Mouse (Mus musculus) limb, embryonic 12.5 days (tissue): Measurements from ENCODE around the gene B020031M17Rik. TPM values are rescaled to one million over a fixed set of nuclear protein-coding genes. Genes with fewer than 3 reads are reported as not detected.
"Not testable (repeated sequence)": the region's sequence is repeated elsewhere in the genome, so short reads cannot be mapped to it uniquely, and the experiment has no call there.

Experiments used
- ATAC-seq: fragments of 200-750 bp; cut with Nextera tagmentation; 2 replicates; pipeline ENCODE4 v1.8.0; 2017; ENCODE audit warnings: low read depth, moderate TSS enrichment; ENCODE audit not compliant: insufficient number of reproducible peaks, insufficient read depth, low FRiP score, low TSS enrichment
- H3K27ac ChIP-seq: fragments of 300-500 bp; sonication (generic); 2 replicates; pipeline ENCODE4 v1.5.1; 2016; ENCODE audit warnings: mild to moderate bottlenecking, moderate library complexity
- H3K27me3 ChIP-seq: fragments of 300-500 bp; sonication (generic); 2 replicates; pipeline ENCODE4 v1.6.1; 2016; ENCODE audit warnings: mild to moderate bottlenecking, moderate library complexity
- H3K36me3 ChIP-seq: fragments of 300-500 bp; sonication (generic); 2 replicates; pipeline ENCODE4 v1.6.1; 2016; ENCODE audit warnings: mild to moderate bottlenecking, moderate library complexity
- H3K4me1 ChIP-seq: fragments of 300-500 bp; sonication (generic); replicated peaks from 2 replicates; pipeline ENCODE4 v1.6.1; 2016
- H3K4me2 ChIP-seq: fragments of 300-500 bp; sonication (generic); 2 replicates; pipeline ENCODE4 v1.6.1; 2016; ENCODE audit warnings: mild to moderate bottlenecking, moderate library complexity
- H3K4me3 ChIP-seq: fragments of 300-500 bp; sonication (generic); replicated peaks from 2 replicates; pipeline ENCODE4 v1.5.1; 2016; ENCODE audit warnings: mild to moderate bottlenecking
- H3K9ac ChIP-seq: fragments of 300-500 bp; sonication (generic); replicated peaks from 2 replicates; pipeline ENCODE4 v1.6.1; 2016; ENCODE audit warnings: mild to moderate bottlenecking, moderate library complexity
- H3K9me3 ChIP-seq: fragments of 300-500 bp; sonication (generic); 2 replicates; pipeline ENCODE4 v1.6.1; 2016; ENCODE audit warnings: mild to moderate bottlenecking, moderate library complexity
- WGBS: fragments of 180-500 bp; shearing (Covaris S2); methylation state at CpG from one replicate; pipeline ENCODE4 v1.1.7; 2016; 5-methylcytosine and 5-hydroxymethylcytosine counted together
- polyA plus RNA-seq: library from polyadenylated mRNA; unstranded; fragments of >200 nt; fragmentation: Nextera tagmentation; extraction: Ambion mirVana; gene quantifications from 2 replicates; pipeline ENCODE4 v1.2.1, GENCODE M21; 2016

The B020031M17Rik gene
- polyA plus RNA-seq, 1 experiment from 2014 or later = not detected

DNA sequence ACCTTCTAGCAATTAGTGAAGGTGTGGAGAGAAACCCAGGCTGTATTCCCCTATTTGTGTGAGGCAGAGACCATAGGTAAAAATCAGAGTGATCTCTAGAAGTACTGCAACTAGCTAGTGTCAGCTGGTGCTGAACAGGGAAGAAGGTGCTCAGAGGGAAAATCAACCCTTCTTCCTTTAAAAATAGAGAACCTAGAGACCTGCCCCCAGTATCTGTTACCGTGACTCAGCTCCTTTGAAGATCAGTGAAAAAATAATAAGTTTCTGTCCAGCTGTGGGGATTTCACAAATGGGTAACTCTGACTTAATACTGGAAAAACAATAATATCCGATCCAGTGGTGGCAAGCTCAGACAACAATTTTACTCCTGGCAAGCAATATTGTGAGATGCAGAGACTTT is 4.5 kb upstream of the B020031M17Rik start:
- 80% methylated on average over 2 of the region's 2 CpGs for WGBS
- not testable (repeated sequence) for H3K9ac ChIP-seq, H3K36me3 ChIP-seq, H3K4me2 ChIP-seq, H3K4me1 ChIP-seq, H3K9me3 ChIP-seq, H3K27ac ChIP-seq, ATAC-seq, H3K27me3 ChIP-seq, H3K4me3 ChIP-seq

DNA sequence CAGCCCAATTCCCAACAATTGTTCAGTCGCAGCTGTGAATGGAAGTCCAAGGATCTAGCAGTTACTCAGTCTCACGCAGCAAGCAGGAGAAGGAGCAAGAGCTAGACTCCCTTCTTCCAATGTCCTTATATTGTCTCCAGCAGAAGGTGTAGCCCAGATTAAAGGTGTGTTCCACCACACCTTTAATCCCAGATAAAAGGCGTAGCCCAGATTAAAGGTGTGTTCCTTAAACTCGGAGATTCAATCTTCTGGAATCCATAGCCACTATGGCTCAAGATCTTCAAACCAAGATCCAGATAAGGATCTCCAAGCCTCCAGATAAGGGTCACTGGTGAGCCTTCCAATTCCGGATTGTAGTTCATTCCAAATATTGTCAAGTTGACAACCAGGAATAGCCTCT is 21.4 kb downstream of the B020031M17Rik start, which contains the start of gene Gm21761:
Gene Gm21761, minus strand, starts transcription at position 101 of the 400 bp plus-strand sequence.
- 100% methylated on average over 1 of the region's 5 CpGs for WGBS
- H3K9ac ChIP-seq, H3K36me3 ChIP-seq, H3K4me2 ChIP-seq, H3K4me3 ChIP-seq, H3K9me3 ChIP-seq, H3K27ac ChIP-seq, H3K4me1 ChIP-seq, H3K27me3 ChIP-seq, ATAC-seq: not testable (repeated sequence)

DNA sequence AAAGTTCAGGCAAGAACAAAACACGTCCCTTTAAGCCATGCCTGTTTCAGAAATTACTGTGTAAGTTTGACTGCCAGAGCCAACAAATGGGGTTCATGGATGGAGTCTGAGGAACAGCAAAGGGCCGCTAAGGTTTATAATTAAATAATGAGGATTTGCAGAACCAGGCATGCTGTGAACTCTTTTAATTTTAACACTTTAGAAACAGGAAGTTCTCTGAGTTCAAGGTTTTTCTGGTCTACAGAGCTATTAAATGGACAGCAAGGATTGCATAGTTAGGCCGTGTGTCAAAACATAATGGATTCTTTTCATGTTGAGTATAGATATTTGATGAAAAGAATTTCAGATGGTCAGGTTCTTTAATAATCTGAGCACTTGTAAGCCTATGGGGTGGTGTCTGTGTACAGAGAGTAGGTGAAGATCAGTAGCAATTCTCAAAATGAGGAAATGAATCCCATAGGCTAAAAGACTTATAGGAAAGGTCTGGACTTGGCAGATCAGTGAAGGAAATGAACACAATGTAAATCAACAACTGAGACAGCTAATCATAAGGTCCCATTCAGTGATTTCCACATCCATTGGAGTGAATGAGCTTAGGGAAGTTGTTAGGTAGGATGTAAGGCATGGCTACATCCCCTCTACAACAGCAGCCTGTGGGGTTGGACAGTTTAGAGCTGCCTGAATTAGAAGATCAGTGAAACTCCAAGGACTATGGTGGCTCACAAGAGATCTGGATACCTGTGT is 25.8 kb downstream of the B020031M17Rik start:
- not testable (repeated sequence) for H3K4me3 ChIP-seq, H3K27me3 ChIP-seq, H3K9me3 ChIP-seq, ATAC-seq, H3K4me2 ChIP-seq, H3K4me1 ChIP-seq, H3K9ac ChIP-seq, H3K27ac ChIP-seq, H3K36me3 ChIP-seq
- WGBS = 57% methylated on average over 3 of the region's 3 CpGs

DNA sequence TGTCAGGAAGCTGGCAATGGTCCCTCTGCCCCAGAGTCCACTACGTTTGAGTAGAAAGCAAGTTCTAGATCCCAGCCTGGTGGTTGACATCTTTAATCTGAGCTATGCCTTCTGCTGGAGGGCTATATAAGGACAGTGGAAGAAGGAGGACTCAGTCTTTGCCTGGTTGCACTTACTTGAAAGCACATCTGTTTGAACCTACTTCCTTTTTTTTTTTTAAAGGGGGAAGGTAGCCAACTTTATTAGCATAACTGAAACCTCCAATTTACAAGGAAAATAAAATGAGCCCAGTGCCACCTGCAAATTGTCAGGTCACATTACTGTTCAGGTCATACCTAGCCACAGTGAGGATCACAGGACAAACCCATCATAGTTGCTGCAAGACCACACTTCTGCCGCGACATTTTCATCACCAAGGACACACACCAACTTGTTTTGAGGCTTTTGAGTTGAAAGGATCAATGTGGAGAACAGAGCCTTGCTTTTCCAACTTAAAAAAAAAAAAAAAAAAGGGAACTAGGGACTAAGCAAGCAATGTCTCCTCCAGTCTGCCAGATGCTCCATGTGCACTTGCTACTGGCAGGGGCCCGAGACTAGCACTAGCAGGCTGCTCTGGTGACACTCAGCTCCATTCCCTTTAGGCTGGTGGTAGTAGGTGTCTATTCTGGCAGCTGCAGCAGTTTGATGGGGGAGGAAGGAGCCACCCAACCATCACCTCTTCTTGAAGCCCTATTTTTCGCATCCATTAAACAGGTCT is 33.5 kb downstream of the B020031M17Rik start:
- not testable (repeated sequence) for H3K9me3 ChIP-seq, H3K27ac ChIP-seq
- WGBS = 72% methylated on average over 4 of the region's 5 CpGs

DNA sequence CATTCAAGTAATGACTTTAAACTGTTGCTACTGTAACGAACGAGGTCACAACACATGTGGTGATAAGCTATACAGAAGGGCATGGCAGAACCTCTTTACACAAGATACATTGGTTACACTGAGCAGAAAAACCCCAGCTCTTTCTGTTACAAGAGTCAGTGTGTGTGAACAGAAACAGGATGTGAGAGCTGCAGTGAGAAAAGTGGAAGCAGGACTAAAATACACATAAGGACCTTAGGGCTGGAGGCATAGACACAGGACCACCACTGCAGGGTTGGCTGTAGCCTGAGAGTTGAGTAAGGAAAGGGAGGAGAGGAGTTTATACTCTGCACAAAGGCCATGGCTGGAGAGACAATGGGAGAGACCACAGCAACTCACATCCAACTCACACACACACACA is 34.2 kb downstream of the B020031M17Rik start:
- H3K4me3 ChIP-seq, H3K9me3 ChIP-seq, H3K36me3 ChIP-seq, H3K4me1 ChIP-seq, H3K4me2 ChIP-seq, H3K9ac ChIP-seq, H3K27me3 ChIP-seq, H3K27ac ChIP-seq, ATAC-seq: not testable (repeated sequence)
- 74% methylated on average over 2 of the region's 2 CpGs for WGBS

More for the DNA sequence above, 33.5 kb downstream of the B020031M17Rik start:
- not testable (repeated sequence) for H3K4me2 ChIP-seq, H3K36me3 ChIP-seq, H3K9ac ChIP-seq, ATAC-seq, H3K4me3 ChIP-seq, H3K27me3 ChIP-seq, H3K4me1 ChIP-seq

Other genes with a start within 250 kb of the B020031M17Rik start
- gene Nim1k, start 194.9 kb downstream of the B020031M17Rik start, polyA plus RNA-seq = 1.6 and 2.3 TPM in 2 replicates
- 48.7 and 50.2 TPM in 2 replicates for gene Zfp131, start 159.9 kb downstream of the B020031M17Rik start, polyA plus RNA-seq
- not detected in 2 replicates for gene AF067063, start 120.6 kb downstream of the B020031M17Rik start, polyA plus RNA-seq
- gene D13Ertd608e, start 114.8 kb downstream of the B020031M17Rik start, polyA plus RNA-seq = not detected in 2 replicates
- gene Tcstv1, start 56.0 kb downstream of the B020031M17Rik start, polyA plus RNA-seq = not detected in 2 replicates
- not detected in 2 replicates for gene Gm21761, start 21.5 kb downstream of the B020031M17Rik start, polyA plus RNA-seq
- not detected in 2 replicates for gene Gm36079, start 76.2 kb upstream of the B020031M17Rik start, polyA plus RNA-seq
- gene Gm21188, start 101.4 kb upstream of the B020031M17Rik start, polyA plus RNA-seq = not detected in 2 replicates
- gene Gm20767, start 189.4 kb upstream of the B020031M17Rik start, polyA plus RNA-seq = not detected in 2 replicates
- not detected in 2 replicates for gene Gm21818, start 221.6 kb upstream of the B020031M17Rik start, polyA plus RNA-seq